Mouse (Mus musculus): Measurements from ENCODE around the gene Gm20388.

- TF ChIP-seq CTCF (conservative IDR thresholded peaks at IDR 0.05; ENCODE audit: insufficient read depth, insufficient read length, low read depth, low read length) (no peak), POLR2A (IDR thresholded peaks at IDR 0.05; ENCODE audit: low read depth, low read length) (no peak)
Observed at GRCm38 (mm10) chr8:122282035-122282358, 2371.4 kb downstream of the Gm20388 start, which contains the start of gene Zfpm1.

All from kidney, adult 2 months (tissue).